Mouse (Mus musculus) testis, postnatal 10 days (tissue): ENCODE measurements around the gene Gast.
"Not testable (repeated sequence)": the region's sequence is repeated elsewhere in the genome, so short reads cannot be mapped to it uniquely, and the experiment has no call there.

ENCODE experiments used
- DNase-seq: peaks from one replicate; pipeline ENCODE4 v3.0.0; 2021; ENCODE audit warnings: low spot score

Gast gene

GRCm38 (mm10) chr11:100320701-100321410, 13.4 kb upstream of the Gast start:
- DNase-seq = not testable (repeated sequence)

DNA sequence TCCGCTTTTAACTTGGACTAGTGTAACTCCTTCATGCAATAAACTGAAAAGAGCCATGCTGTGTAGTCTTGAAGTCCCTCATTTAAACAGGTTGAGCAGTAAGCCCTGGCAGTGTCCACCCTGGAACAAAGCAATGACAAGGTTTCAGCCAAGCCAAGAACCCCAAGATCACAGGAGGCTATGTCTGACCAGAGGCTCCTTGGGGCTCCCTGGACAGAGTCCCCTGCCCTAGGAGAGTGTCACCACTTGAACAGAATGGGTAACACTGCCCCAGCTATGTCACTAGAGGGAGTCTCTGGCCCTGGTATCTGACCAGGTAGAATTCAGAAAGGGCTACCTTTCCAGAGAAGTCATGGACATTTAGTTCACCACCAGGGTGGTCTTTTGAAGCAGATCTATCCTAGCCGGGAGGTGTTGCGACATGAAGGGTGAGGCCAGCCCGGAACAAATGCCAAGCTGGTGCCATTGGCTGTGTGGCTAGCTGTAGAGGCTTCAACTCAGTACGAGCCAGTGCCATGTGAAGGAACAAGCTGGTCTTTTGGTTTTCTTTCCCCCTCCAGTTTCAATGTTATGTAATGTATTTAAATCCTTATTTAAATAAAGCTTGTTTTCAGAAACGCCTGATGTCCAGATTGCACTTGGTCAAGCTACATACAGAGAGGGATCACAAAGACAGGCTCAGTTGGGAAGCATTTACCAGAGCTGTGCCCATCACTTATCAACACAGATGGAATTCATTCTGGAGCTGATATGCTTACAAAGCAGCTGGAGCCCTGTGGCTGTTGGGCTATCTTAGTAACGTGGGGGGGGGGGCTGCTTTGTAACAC, 12.5 kb upstream of the Gast start:
- not testable (repeated sequence) for DNase-seq

- no peak for DNase-seq
Observed at GRCm38 (mm10) chr11:100322591-100323258, 11.5 kb upstream of the Gast start.

GRCm38 (mm10) chr11:100323578-100323977, 10.6 kb upstream of the Gast start:
- peak; percentile 77 for DNase-seq

DNA sequence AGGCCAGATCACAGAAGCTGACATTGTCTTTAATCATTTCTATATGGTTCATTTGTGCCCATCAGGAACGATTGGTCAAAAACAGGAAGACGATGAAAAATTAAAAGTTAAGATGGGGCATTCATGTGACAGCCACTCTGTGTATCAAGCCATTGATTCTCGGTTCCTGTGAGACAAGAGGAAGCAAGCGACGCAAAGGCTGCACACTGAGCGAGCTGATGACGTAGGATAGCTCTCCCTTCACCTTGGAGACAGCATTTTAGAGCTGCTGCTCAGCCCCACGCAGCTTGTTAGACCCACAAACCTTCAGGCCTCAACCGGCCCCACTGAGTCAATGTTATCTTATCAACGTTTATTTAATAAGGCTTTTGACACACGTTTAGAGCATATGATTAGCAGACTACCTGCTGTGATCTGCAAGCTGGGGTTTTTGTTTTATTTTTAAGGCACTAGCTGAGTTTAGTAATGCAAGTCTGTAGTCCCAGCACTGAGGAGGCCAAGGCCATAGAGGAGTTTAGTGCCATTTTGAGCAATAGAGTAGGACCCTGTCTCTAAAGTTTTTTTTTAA, 9.1 kb upstream of the Gast start:
- no peak for DNase-seq

GRCm38 (mm10) chr11:100327316-100327715, 6.9 kb upstream of the Gast start:
- no peak for DNase-seq

GRCm38 (mm10) chr11:100327761-100328160, 6.4 kb upstream of the Gast start:
- no peak for DNase-seq

GRCm38 (mm10) chr11:100330235-100330634, 4.0 kb upstream of the Gast start:
- no peak for DNase-seq

DNA sequence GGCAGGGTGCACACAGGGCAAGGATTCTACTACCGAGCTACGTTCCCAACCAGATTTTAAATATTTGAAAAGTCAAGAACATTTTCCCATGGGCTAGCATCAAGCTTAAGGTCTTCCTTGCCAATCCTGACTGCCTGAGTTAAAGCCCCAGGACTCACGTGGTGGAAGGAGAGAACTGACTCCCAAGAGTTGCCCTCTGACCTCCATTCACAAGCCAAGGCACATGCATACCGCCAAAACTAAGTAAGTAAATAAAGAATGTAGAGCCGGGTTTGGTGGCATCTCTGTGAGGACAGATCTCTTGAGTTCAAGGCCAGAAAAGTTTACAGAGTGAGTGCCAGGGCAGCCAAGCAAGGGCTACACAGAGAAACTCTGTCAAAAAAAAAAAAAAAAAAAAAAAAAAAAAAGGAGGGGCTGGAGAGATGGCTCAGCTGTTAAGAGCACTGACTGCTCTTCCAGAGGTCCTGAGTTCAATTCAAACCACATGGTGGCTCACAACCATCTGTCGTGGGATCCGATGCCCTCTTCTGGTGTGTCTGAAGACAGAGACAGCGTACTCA, 3.3 kb upstream of the Gast start:
- DNase-seq = not testable (repeated sequence)

GRCm38 (mm10) chr11:100332766-100333515, 1.3 kb upstream of the Gast start:
- DNase-seq = no peak

GRCm38 (mm10) chr11:100335731-100336130, 1.5 kb downstream of the Gast start:
- no peak for DNase-seq

GRCm38 (mm10) chr11:100344269-100344668, 10.1 kb downstream of the Gast start:
- DNase-seq = no peak

DNA sequence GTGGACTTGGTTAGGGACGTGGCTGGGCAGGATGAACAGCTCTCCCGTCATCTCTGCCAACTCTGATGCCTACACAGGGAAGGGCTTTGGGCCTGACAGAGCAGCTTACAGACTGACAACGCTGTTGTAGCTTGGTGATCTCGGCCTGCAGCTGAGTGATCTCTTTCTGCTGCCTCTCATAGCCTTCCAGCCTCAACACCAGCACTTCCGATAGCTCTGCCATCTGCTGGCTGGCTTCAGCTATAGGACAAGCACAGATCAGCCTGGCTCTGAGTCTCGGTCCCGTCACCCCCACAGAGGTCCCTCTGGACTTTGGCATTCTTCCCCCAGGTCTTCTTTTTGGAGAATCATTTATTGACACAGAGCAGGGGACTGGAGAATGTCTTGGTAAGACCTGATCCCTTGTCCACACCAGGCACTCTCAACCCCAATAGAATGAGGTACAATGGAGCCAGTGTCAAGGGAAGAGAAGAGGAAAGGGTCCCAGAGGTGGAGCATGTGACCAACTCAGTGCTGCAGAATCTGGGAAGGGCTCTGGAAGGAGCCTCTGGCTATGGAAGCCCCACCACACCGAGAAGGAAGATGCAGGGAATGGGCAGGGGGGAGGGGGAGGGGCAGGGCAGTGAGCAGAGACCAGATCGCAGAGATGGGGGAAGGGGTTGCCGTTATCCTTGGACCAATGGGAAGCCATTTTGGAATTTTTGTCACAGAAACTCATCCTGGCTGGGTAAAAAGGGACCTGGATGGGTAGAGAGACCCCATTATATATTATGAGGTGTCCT, 18.1 kb downstream of the Gast start:
- no peak for DNase-seq

- peak; percentile 71 for DNase-seq
Observed at GRCm38 (mm10) chr11:100355151-100355951, 21.1 kb downstream of the Gast start.

GRCm38 (mm10) chr11:100355972-100356818, 22.0 kb downstream of the Gast start, which contains the start of gene Hap1:
TSS of gene Hap1 (minus strand) at chr11:100356128.
- peak; percentile 80 for DNase-seq

- DNase-seq = no peak
Observed at GRCm38 (mm10) chr11:100356819-100357211, 22.6 kb downstream of the Gast start.

- no peak for DNase-seq
Observed at GRCm38 (mm10) chr11:100357408-100357807, 23.2 kb downstream of the Gast start.

DNA sequence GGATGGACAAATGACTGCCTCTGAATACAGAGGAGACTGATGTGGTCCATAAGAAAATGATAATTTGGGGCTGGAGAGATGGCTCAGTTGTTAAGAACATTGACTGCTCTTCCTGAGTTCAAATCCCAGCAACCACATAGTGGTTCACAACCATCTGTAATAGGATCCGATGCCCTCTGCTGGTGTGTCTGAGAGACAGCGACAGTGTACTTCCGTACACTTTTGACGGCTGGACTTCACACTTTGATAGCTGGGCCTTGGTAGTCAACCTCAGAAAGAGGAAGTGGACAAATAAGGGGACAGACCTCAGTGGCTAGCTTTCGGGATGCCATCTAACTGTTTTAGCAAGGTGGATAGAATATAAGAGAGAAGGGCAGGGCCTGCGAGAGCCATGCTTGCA, 26.0 kb downstream of the Gast start:
- no peak for DNase-seq

DNA sequence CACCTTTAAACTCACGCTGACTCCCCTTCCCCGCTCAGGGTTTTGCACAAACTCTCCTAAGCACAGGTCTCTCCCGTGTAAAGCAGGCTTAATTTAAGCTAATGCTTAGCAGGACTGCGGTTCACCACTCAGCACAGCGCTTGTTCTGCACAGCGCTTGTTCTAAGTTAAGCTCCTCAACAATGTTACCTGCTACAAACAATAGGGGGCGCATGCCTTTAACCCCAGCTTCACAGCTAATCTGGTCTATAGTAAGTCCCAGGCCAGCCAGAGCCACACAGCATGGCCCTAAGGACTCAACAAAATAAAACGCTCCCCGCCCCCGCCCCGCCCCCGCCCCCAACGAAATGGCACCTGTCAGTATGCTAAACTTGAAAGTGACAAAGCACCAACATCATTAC, 26.9 kb downstream of the Gast start:
- DNase-seq = not testable (repeated sequence)
